Mouse (Mus musculus) CD4-positive helper T cell, adult 2 months (primary cell): ENCODE measurements around the gene Gm20843.
"Not testable (repeated sequence)": the region's sequence is repeated elsewhere in the genome, so short reads cannot be mapped to it uniquely, and the experiment has no call there.

Experiments used
- DNase-seq: peaks from one replicate; pipeline ENCODE4 v3.0.0-alpha.2; 2012; ENCODE audit warnings: low read depth, missing footprints, low spot score

Gm20843 gene

GRCm38 (mm10) chrY:72247018-72247417 lies at the start of gene Gm20843:
Gm20843 (minus strand) TSS chrY:72247118.
- not testable (repeated sequence) for DNase-seq
